In genomic region chr10:108524306-108525029, GRCm38 (mm10) we compare ENCODE assay signal across 10 mouse cellular contexts.
DNase-seq lines count a peak whose midpoint lies in the region; ATAC-seq and TF ChIP-seq lines count a peak whose summit lies in the region.
"Had no signal": no experiment of that assay in that cellular context is flagged by ENCODE, and none has a peak within 500 bp of the region (broad histone marks: within the 10 kb centered on the region; RNA-seq: fewer than 3 reads in every experiment).

No protein-coding gene starts in this region.

- DNase-seq in heart, adult 2 months: no peak
- no peak for DNase-seq in heart, postnatal 25 days (ENCODE audit: low spot score)
- peak; percentile 43 for DNase-seq in embryo, embryonic 9.5 days (ENCODE audit: extremely low spot score)
- peak; percentile 26 for DNase-seq in kidney, postnatal 14 days
- no peak for DNase-seq in thymus, postnatal 0 days (ENCODE audit: low spot score)
- no peak for DNase-seq in right cerebral cortex, adult 2 months (ENCODE audit: low spot score in 2 of 2)

- H3K27me3 ChIP-seq in heart, adult 2 months (ENCODE audit: control insufficient read depth, insufficient read depth, low read length): no peaks in the 10 kb centered on the region
- no peaks in the 10 kb centered on the region for H3K27me3 ChIP-seq in E14TG2a.4 (ENCODE audit: insufficient read depth, low read length)
- H3K27me3 ChIP-seq: embryonic facial prominence, embryonic 13.5 days had no signal

- H3K4me3 ChIP-seq in heart, adult 2 months: no peak overlapping the region
- H3K4me3 ChIP-seq in E14TG2a.4 (replicated peaks; ENCODE audit: low read length): no peak overlapping the region
- H3K4me3 ChIP-seq: embryonic facial prominence, embryonic 13.5 days; myocyte had no signal

- 57% methylated on average over 6 of the region's 6 CpGs for WGBS in heart, adult 2 months

- no peaks in the 10 kb centered on the region for H3K79me2 ChIP-seq in heart, adult 2 months (replicated peaks; ENCODE audit: control insufficient read depth, insufficient read depth, low read length)

- intact Hi-C loops in heart, adult 2 months (cut with DNase I): loop anchor here (5.0 kb wide), 1 partner anchor 222 kb away; no protein-coding TSS in a partner anchor
- intact Hi-C loops in heart, postnatal 25 days (cut with DNase I): no loop called here

- no peak overlapping the region for H3K9ac ChIP-seq in heart, adult 2 months (ENCODE audit: low read depth, low read length)
- H3K9ac ChIP-seq: embryonic facial prominence, embryonic 13.5 days had no signal

- no peaks in the 10 kb centered on the region for H3K4me1 ChIP-seq in heart, adult 2 months (ENCODE audit: control insufficient read depth, insufficient read depth, low read length)
- H3K4me1 ChIP-seq in E14TG2a.4 (replicated peaks; ENCODE audit: low read depth, low read length): no peaks in the 10 kb centered on the region

- peak; percentile 56 for TF ChIP-seq CTCF in heart, adult 2 months (IDR thresholded peaks at IDR 0.05)
- TF ChIP-seq CTCF in E14TG2a.4 (conservative IDR thresholded peaks at IDR 0.05; ENCODE audit: low read length): peak; percentile 25; the same call in 1 of the 2 replicates

- no peaks in the 10 kb centered on the region for H3K36me3 ChIP-seq in heart, adult 2 months (ENCODE audit: control insufficient read depth, insufficient read depth, low read length)
- no peaks in the 10 kb centered on the region for H3K36me3 ChIP-seq in E14TG2a.4 (ENCODE audit: insufficient read depth, low read length)
- H3K36me3 ChIP-seq: embryonic facial prominence, embryonic 13.5 days had no signal

- no peaks in the 10 kb centered on the region for H3K9me3 ChIP-seq in E14TG2a.4 (ENCODE audit: low read length)
- H3K9me3 ChIP-seq: embryonic facial prominence, embryonic 13.5 days had no signal

- TF ChIP-seq POLR2A in heart, adult 2 months (IDR thresholded peaks at IDR 0.05; ENCODE audit: insufficient read depth, low read depth, low read length): no peak

- TF ChIP-seq EP300 in heart, adult 2 months (IDR thresholded peaks at IDR 0.05; ENCODE audit: insufficient read depth, low read depth, low read length): no peak

- no peak for ATAC-seq in erythroblast, adult 5-6 weeks (replicated peaks; ENCODE audit: low FRiP score, poor library complexity, severe bottlenecking)

- no peak overlapping the region for H3K27ac ChIP-seq in heart, adult 2 months
- H3K27ac ChIP-seq: embryonic facial prominence, embryonic 13.5 days had no signal

Comparison
In these comparisons a context has a peak if more than half of its experiments do, and no peak if none do; other contexts are left out.
1. DNase-seq: peak in embryo, embryonic 9.5 days (single experiment) and kidney, postnatal 14 days (single experiment); none in heart, adult 2 months (0 of 2), heart, postnatal 25 days (single experiment), thymus, postnatal 0 days (single experiment) and right cerebral cortex, adult 2 months (0 of 2).